Mouse (Mus musculus) kidney, adult 2 months (tissue): ENCODE data around the gene Gm10153.
"Not testable (repeated sequence)": the region's sequence is repeated elsewhere in the genome, so short reads cannot be mapped to it uniquely, and the experiment has no call there.

ENCODE experiments used
- CTCF ChIP-seq: fragments of 200-500 bp; conservative IDR thresholded peaks from 2 replicates; pipeline ENCODE4 v1.5.1; 2011; ENCODE audit warnings: low read depth, mild to moderate bottlenecking, control low read depth, low read length, moderate library complexity, mixed read lengths; ENCODE audit not compliant: insufficient read depth, insufficient read length
- POLR2A ChIP-seq: fragments of 200-500 bp; IDR thresholded peaks from one replicate; pipeline ENCODE4 v1.6.1; 2011; ENCODE audit warnings: low read depth, low read length, control low read depth

DNA sequence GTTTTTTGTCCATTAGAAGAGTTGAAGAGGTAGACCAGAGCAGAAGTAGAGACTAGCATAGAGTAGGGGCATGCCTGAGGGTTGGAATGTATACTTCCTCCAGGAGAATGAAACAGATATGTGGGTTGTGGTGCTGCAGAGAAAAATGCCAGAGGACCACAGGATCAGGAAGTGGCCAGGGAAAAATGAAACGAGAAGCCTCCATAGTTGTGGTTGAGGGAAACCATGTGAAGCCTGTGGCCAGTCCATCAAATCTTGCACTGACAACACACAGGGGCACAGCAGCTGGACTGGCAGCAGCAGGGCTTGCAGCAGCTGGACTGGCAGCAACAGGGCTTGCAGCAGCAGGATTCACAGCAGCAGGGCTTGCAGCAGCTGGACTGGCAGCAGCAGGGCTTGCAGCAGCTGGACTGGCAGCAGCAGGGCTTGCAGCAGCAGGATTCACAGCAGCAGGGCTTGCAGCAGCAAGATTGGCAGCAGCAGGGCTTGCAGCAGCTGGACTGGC lies 46.6 kb downstream of the Gm10153 start:
- not testable (repeated sequence) for TF ChIP-seq POLR2A, CTCF
